Mouse (Mus musculus) lung, adult 2 months (tissue): ENCODE measurements at regions not wholly inside any gene's neighbourhood (a gene's known extent, or its start where the extent isn't known, plus 50 kb on each side); places are given as distances from the start of the nearest gene placed in this dataset.

ENCODE experiments used
- DNase-seq: peaks from one replicate; pipeline ENCODE4 v3.0.0; 2022
- H3K4me1 ChIP-seq: fragments of 200-500 bp; 2 replicates; pipeline ENCODE4 v1.6.1; 2011; ENCODE audit warnings: low read length; ENCODE audit not compliant: control insufficient read depth, insufficient read depth
- H3K4me3 ChIP-seq: fragments of 200-500 bp; replicated peaks from 2 replicates; pipeline ENCODE3; 2011; ENCODE audit warnings: low read depth, mild to moderate bottlenecking, control low read depth, low read length; ENCODE audit errors: extremely low read depth
- CTCF ChIP-seq: fragments of 200-500 bp; IDR thresholded peaks from 2 replicates; pipeline ENCODE4 v1.5.1; 2011; ENCODE audit warnings: mild to moderate bottlenecking, low read length, control low read depth; ENCODE audit not compliant: insufficient read depth
- POLR2A ChIP-seq: fragments of 200-500 bp; IDR thresholded peaks from 2 replicates; pipeline ENCODE4 v1.6.1; 2011; ENCODE audit warnings: low read depth, mild to moderate bottlenecking, control low read depth, low read length, borderline replicate concordance; ENCODE audit errors: extremely low read depth
- whole genome bisulfite sequencing: fragments of 180-500 bp; shearing (Covaris S2); methylation state at CpG from one replicate; pipeline ENCODE4 v1.1.7; 2018; 5-methylcytosine and 5-hydroxymethylcytosine counted together

DNA sequence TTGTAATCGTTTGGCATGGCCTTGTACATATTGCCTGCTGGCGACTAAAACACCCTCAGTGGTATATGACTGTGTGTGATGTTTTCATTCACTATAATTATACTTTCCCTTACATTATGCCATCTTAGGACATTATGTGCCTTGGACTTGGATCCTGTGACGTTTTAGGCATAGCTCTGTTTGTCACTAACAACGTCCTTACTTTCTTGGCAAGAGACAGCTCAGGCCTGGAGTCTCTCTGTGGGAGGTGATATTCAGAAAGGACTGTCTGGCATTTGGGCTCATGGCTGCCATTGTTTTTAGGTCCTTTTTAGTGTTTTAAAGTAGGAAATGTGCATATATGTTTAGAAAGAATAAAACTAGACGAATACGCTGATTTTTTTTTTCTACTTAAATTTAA lies 158.5 kb downstream of the Adra2a start:
- no peak overlapping the region for H3K4me3 ChIP-seq
- no peak for DNase-seq
- no peaks in the 10 kb centered on the region for H3K4me1 ChIP-seq
- 76% methylated on average over 6 of the region's 6 CpGs for WGBS
- TF ChIP-seq POLR2A: no peak
- TF ChIP-seq CTCF: no peak

- TF ChIP-seq CTCF (no peak), POLR2A (no peak)
- WGBS: 48% methylated on average over 6 of the region's 6 CpGs
- Histone ChIP-seq H3K4me3 (no peak overlapping the region), H3K4me1 (no peaks in the 10 kb centered on the region)
- no peak for DNase-seq
Observed at GRCm38 (mm10) chr19:54206819-54207218, 162.9 kb downstream of the Adra2a start.

DNA sequence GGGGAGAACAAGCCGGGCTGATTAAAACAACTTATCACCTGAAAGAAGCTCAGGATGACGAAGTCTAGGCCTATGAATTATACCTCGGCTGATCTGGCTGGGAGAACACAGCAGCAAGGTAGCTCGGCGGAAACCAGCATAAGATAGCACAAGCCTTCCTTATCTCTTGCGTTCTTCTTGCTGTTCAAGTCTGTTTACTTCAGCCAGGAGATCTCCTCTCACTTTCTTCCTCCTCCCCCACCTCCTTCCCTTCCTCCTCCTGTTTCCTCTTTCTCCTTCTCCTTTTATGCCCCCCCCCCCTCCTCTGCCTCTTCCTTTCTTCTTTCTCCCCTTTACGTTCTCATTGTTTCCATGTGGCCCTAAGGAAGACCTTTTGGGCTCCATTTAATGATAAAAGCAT lies 168.2 kb downstream of the Adra2a start:
- TF ChIP-seq CTCF (no peak), POLR2A (no peak)

GRCm38 (mm10) chr19:54244176-54244575 lies 200.2 kb downstream of the Adra2a start:
- no peak for DNase-seq
- Histone ChIP-seq H3K4me1 (no peaks in the 10 kb centered on the region), H3K4me3 (no peak overlapping the region)
- TF ChIP-seq CTCF (no peak), POLR2A (no peak)
- 58% methylated on average over 6 of the region's 6 CpGs for WGBS

More for the DNA sequence above, 168.2 kb downstream of the Adra2a start:
- no peak for DNase-seq
- Histone ChIP-seq H3K4me1 (no peaks in the 10 kb centered on the region), H3K4me3 (no peak overlapping the region)
- 36% methylated on average over 7 of the region's 7 CpGs for WGBS

GRCm38 (mm10) chr19:54248256-54248936 lies 204.4 kb downstream of the Adra2a start:
- TF ChIP-seq CTCF (peak; percentile 23; the same call in 1 of the 2 replicates), POLR2A (no peak)
- H3K4me3 ChIP-seq: no peak overlapping the region
- peak; percentile 4 for DNase-seq
- 19% methylated on average over 6 of the region's 6 CpGs for WGBS
- no peaks in the 10 kb centered on the region for H3K4me1 ChIP-seq

DNA sequence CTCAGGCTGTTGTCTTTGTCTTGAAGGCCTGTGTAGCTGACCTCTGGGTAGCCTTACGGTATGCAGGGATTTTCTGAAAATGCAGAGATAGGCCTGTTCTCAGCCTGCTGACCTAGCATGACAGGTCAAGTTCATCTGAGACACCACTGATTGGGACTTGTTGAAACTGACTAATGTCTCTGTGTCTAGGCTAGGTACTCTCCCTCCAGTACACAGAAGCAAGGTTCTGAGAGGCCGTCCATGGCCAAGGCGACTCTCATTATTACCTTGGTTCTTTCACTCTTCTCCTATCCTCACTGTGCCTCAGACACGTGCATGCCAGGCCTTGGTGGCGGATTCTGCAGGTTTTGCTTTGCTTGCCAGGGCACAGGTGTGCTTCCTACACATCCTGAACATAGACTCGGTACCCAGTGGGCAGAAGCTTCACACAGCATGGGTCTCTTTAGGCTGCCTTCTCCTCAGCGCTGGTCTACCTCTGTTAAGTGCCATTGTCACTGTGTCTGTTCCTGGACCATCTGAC lies 208.3 kb downstream of the Adra2a start:
- 88% methylated on average over 7 of the region's 7 CpGs for WGBS
- Histone ChIP-seq H3K4me3 (no peak overlapping the region), H3K4me1 (no peaks in the 10 kb centered on the region)
- DNase-seq: no peak
- no peak for TF ChIP-seq POLR2A
- no peak for TF ChIP-seq CTCF

DNA sequence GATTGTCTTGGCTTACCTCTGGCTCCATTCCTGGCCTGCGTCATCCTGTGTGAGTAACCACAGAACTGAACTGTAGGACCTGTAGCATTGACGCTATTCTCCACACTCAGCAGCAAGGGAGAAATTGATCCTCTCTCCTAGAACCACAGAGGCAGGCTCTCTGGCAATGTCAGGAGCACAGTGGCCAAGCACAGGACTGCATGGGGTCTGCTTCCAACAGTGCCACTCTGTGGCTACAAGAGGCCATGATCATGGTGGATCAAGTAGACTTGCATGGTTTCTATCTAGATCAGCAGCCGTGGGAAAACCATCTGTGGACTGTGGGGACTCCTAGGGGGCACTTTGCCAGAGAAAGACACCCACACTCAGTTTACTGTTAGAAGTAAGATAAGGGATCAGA lies 213.9 kb downstream of the Adra2a start:
- H3K4me1 ChIP-seq: no peaks in the 10 kb centered on the region
- no peak for TF ChIP-seq POLR2A
- TF ChIP-seq CTCF: no peak
- DNase-seq: no peak
- H3K4me3 ChIP-seq: no peak overlapping the region
- WGBS: 83% methylated on average over 3 of the region's 3 CpGs

DNA sequence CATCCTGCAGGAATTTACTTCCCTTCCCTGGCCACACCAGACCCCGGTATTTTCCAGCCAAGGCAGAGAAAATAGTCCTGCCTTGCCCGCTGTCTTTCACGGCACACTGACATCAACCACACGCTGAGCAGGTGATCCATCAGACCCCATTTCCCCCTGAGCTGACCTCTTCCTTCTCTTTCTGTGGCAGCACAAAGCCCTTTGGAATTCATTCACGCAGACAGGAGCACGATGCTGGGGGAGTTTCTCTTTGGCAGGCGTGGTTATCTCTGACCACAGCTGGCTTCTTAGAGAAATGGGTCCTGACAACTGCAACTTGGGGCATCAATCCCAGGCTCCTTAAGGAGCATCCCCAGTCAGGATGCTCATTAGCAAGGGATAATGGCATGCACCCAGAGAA lies 215.2 kb downstream of the Adra2a start:
- Histone ChIP-seq H3K4me1 (no peaks in the 10 kb centered on the region), H3K4me3 (no peak overlapping the region)
- TF ChIP-seq CTCF: no peak
- no peak for TF ChIP-seq POLR2A
- WGBS: 6% methylated on average over 7 of the region's 7 CpGs
- no peak for DNase-seq

DNA sequence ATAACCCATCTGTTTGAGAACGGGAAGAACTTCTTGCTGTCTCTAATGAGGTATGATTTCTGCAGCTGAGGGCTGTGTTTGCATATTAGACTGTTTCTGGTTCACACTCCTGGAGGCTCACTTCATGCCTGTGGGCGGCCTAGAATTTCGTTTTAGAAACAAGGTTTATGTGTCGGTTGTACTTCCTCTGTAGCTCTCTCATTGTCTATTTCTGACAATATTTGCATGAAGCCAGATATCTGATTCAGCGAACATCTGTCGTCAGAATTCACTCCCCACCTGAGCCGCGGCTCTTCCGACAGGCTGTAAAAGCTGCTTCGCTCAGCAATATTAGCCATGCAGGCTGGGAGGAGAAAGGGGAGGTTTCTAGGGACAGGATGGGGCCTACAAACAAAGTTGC lies 233.4 kb downstream of the Adra2a start:
- H3K4me1 ChIP-seq: no peaks in the 10 kb centered on the region
- TF ChIP-seq CTCF (no peak), POLR2A (no peak)
- H3K4me3 ChIP-seq: no peak overlapping the region
- WGBS: 77% methylated on average over 10 of the region's 10 CpGs
- no peak for DNase-seq

DNA sequence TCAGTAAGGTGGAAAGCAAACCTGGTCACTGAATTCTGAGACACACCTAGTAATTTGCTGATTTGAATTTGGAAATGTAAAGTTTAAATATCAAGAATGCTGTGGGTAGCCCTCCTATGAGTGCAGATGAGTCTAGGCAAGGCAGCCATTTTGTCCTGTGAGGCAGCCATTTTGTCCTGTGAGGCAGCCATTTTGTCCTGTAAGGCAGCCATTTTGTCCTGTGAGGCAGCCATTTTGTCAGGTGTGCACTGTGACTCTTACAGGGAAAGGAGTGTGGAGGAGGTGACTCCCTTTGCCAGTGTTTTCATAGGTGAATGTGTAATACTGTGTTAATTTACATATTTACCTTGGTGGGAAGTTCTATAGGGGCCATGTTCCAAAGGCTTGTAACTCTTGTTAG lies 241.5 kb downstream of the Adra2a start:
- no peak for DNase-seq
- H3K4me3 ChIP-seq: no peak overlapping the region
- H3K4me1 ChIP-seq: no peaks in the 10 kb centered on the region
- TF ChIP-seq POLR2A (no peak), CTCF (no peak)
